In the genomic region with DNA sequence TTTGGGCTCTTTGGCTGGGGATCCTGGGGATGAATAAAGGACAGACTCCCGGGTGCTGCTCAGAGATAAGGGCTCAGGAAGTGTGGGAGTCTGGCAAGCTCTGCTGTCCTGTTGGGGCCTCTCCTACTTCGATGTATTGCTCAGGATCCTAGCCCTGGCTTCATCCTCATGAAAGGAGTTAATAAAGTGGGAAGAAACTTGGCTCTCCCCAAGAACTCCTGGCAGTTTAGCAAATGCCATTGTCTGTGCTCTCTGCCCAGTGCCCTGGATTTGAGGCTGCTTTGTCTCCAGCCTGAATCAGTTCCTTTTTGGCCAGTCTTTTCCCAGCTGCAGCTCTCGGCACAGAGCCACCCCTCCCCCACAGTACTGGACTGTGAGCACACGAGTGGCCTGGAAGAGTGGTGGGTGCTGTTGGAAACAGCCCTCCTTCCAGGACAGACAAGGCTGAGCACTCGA, we compare ENCODE assay signal across 7 mouse cellular contexts. TPM values are rescaled to one million over a fixed set of nuclear protein-coding genes. Genes with fewer than 3 reads are reported as not detected.
A peak's percentile ranks its signal among the peaks of the same experiment; 100 is the strongest.
DNase-seq lines count a peak whose midpoint lies in the region; ATAC-seq and TF ChIP-seq lines count a peak whose summit lies in the region.

No protein-coding gene starts in this region.

- peaks cover 78% of the 10 kb centered on the region for H3K36me3 ChIP-seq in forebrain, embryonic 14.5 days (ENCODE audit: control insufficient read depth, insufficient read depth, low read length)
- H3K36me3 ChIP-seq in heart, postnatal 0 days (replicated peaks; ENCODE audit: control insufficient read depth, insufficient read depth, low read length), result no peaks in the 10 kb centered on the region
- no peaks in the 10 kb centered on the region for H3K36me3 ChIP-seq in liver, embryonic 12.5 days
- peaks cover 84% of the 10 kb centered on the region for H3K36me3 ChIP-seq in neural tube, embryonic 13.5 days

- peak overlapping the region; percentile 95 for H3K27ac ChIP-seq in forebrain, embryonic 14.5 days (ENCODE audit: low read depth, low read length)
- H3K27ac ChIP-seq in heart, postnatal 0 days (ENCODE audit: low read depth), result peak overlapping the region; percentile 89
- H3K27ac ChIP-seq in liver, embryonic 12.5 days, result peak overlapping the region; percentile 63
- peak overlapping the region; percentile 92 for H3K27ac ChIP-seq in neural tube, embryonic 13.5 days (replicated peaks)

- H3K9ac ChIP-seq in forebrain, embryonic 14.5 days (ENCODE audit: low read length), result peak overlapping the region; percentile 59
- peak overlapping the region; percentile 34; the same call in 1 of the 2 replicates for H3K9ac ChIP-seq in heart, postnatal 0 days (replicated peaks; ENCODE audit: low read depth, low read length)
- no peak overlapping the region for H3K9ac ChIP-seq in liver, embryonic 12.5 days
- peak overlapping the region; percentile 56 for H3K9ac ChIP-seq in neural tube, embryonic 13.5 days

- no peaks in the 10 kb centered on the region for H3K27me3 ChIP-seq in forebrain, embryonic 14.5 days (replicated peaks; ENCODE audit: control insufficient read depth, insufficient read depth, low read length)
- H3K27me3 ChIP-seq in heart, postnatal 0 days (ENCODE audit: control insufficient read depth, insufficient read depth, low read length), result no peaks in the 10 kb centered on the region
- 0 out of 2 replicates have a peak, but pooled peaks cover 2% of the 10 kb centered on the region for H3K27me3 ChIP-seq in liver, embryonic 12.5 days (replicated peaks)
- H3K27me3 ChIP-seq in neural tube, embryonic 13.5 days, result no peaks in the 10 kb centered on the region

- TF ChIP-seq CTCF in heart, postnatal 0 days (IDR thresholded peaks at IDR 0.05; ENCODE audit: low read depth), result no peak

- WGBS in forebrain, embryonic 14.5 days, result 2% methylated on average over 5 of the region's 5 CpGs
- WGBS in heart, postnatal 0 days, result 5% methylated on average over 5 of the region's 5 CpGs
- WGBS in liver, embryonic 12.5 days (ENCODE audit: insufficient replicate concordance), result 6% methylated on average over 5 of the region's 5 CpGs
- WGBS in neural tube, embryonic 13.5 days, result 9% methylated on average over 5 of the region's 5 CpGs

- peaks cover 34% of the 10 kb centered on the region for H3K4me1 ChIP-seq in forebrain, embryonic 14.5 days (ENCODE audit: control insufficient read depth, insufficient read depth, low read length)
- H3K4me1 ChIP-seq in heart, postnatal 0 days (ENCODE audit: control insufficient read depth, insufficient read depth), result peaks cover 13% of the 10 kb centered on the region
- H3K4me1 ChIP-seq in liver, embryonic 12.5 days, result peaks cover 16% of the 10 kb centered on the region
- H3K4me1 ChIP-seq in neural tube, embryonic 13.5 days (replicated peaks), result peaks cover 79% of the 10 kb centered on the region

- peak overlapping the region; percentile 32 for H3K4me2 ChIP-seq in forebrain, embryonic 14.5 days (ENCODE audit: low read length)
- H3K4me2 ChIP-seq in heart, postnatal 0 days (ENCODE audit: low read depth, low read length), result peak overlapping the region; percentile 44
- H3K4me2 ChIP-seq in liver, embryonic 12.5 days, result peak overlapping the region; percentile 36
- peak overlapping the region; percentile 40 for H3K4me2 ChIP-seq in neural tube, embryonic 13.5 days

- peak; percentile 86 for ATAC-seq in forebrain, embryonic 14.5 days
- ATAC-seq in heart, postnatal 0 days (ENCODE audit: insufficient read depth, low read depth), result peak; percentile 76
- ATAC-seq in liver, embryonic 12.5 days, result peak; percentile 57
- ATAC-seq in neural tube, embryonic 13.5 days (ENCODE audit: low read depth), result peak; percentile 86

- peak; percentile 86 for TF ChIP-seq EP300 in heart, postnatal 0 days (IDR thresholded peaks at IDR 0.05; ENCODE audit: low read depth)

- peak overlapping the region; percentile 4; the same call in 1 of the 2 replicates for H3K4me3 ChIP-seq in forebrain, embryonic 14.5 days (ENCODE audit: low read depth, low read length)
- H3K4me3 ChIP-seq in heart, postnatal 0 days (ENCODE audit: low read depth, low read length), result peak overlapping the region; percentile 2; the same call in 1 of the 2 replicates
- H3K4me3 ChIP-seq in liver, embryonic 12.5 days, result no peak overlapping the region
- H3K4me3 ChIP-seq in neural tube, embryonic 13.5 days, result no peak overlapping the region

- H3K9me3 ChIP-seq in forebrain, embryonic 14.5 days (replicated peaks; ENCODE audit: control insufficient read depth, low read length), result no peaks in the 10 kb centered on the region
- H3K9me3 ChIP-seq in heart, postnatal 0 days (replicated peaks; ENCODE audit: control insufficient read depth, low read length), result no peaks in the 10 kb centered on the region
- no peaks in the 10 kb centered on the region for H3K9me3 ChIP-seq in liver, embryonic 12.5 days (replicated peaks)
- no peaks in the 10 kb centered on the region for H3K9me3 ChIP-seq in neural tube, embryonic 13.5 days

- peak; percentile 59 for DNase-seq in cerebellum, adult 8-10 months
- DNase-seq in forebrain, embryonic 14.5 days (ENCODE audit: low spot score), result peak; percentile 94
- DNase-seq in heart, postnatal 0 days (ENCODE audit: low spot score), result peak; percentile 74
- DNase-seq in kidney, postnatal 4 days, result peak; percentile 81 to 88
- peak; percentile 47 for DNase-seq in yolk sac, embryonic 10.5 days (ENCODE audit: low spot score)

RNA-seq across cellular contexts. Expression of gene Syt11, which starts 16.9 kb away (rescaled TPM):
- 188 and 214 TPM in 2 replicates for polyA plus RNA-seq in forebrain, embryonic 14.5 days (2014; fragmentation: Nextera tagmentation; extraction: Ambion mirVana)
- 3.5 and 13.4 TPM in 2 replicates for total RNA-seq in heart, postnatal 0 days (2014; rRNA removed; ENCODE audit: low replicate concordance)
- 3.2 and 4.7 TPM in 2 replicates for polyA plus RNA-seq in heart, postnatal 0 days (2015; fragmentation: Nextera tagmentation; extraction: Ambion mirVana)
- polyA plus RNA-seq in liver, embryonic 12.5 days (2016; fragmentation: Nextera tagmentation; extraction: Ambion mirVana), result 1.4 and 1.5 TPM in 2 replicates
- polyA plus RNA-seq in neural tube, embryonic 13.5 days (2015; fragmentation: Nextera tagmentation; extraction: Ambion mirVana), result 234 and 259 TPM in 2 replicates

RNA-seq across cellular contexts. Expression of gene Rit1, which starts 41.4 kb away (rescaled TPM):
- 57.8 and 59.0 TPM in 2 replicates for polyA plus RNA-seq in forebrain, embryonic 14.5 days (2014; fragmentation: Nextera tagmentation; extraction: Ambion mirVana)
- 65.8 and 82.6 TPM in 2 replicates for total RNA-seq in heart, postnatal 0 days (2014; rRNA removed; ENCODE audit: low replicate concordance)
- polyA plus RNA-seq in heart, postnatal 0 days (2015; fragmentation: Nextera tagmentation; extraction: Ambion mirVana), result 85.4 and 119 TPM in 2 replicates
- polyA plus RNA-seq in liver, embryonic 12.5 days (2016; fragmentation: Nextera tagmentation; extraction: Ambion mirVana), result 36.0 and 36.4 TPM in 2 replicates
- polyA plus RNA-seq in neural tube, embryonic 13.5 days (2015; fragmentation: Nextera tagmentation; extraction: Ambion mirVana), result 60.7 and 65.0 TPM in 2 replicates

Comparison
In these comparisons a context has a peak if more than half of its experiments do, and no peak if none do; other contexts are left out.
1. H3K4me3 ChIP-seq: peak in forebrain, embryonic 14.5 days (single experiment) and heart, postnatal 0 days (single experiment); none in liver, embryonic 12.5 days (single experiment) and neural tube, embryonic 13.5 days (single experiment).
2. RNA of gene Syt11, which starts 16.9 kb away (polyA plus RNA-seq): 234 to 259 TPM in neural tube, embryonic 13.5 days and 188 to 214 TPM in forebrain, embryonic 14.5 days; 3.2 to 4.7 TPM in heart, postnatal 0 days and 1.4 to 1.5 TPM in liver, embryonic 12.5 days; every median in the first group is over 10 times any median in the second.
3. Peak in every context shown above with its lines, with median percentiles within 50 percentile points of each other: DNase-seq, ATAC-seq, H3K27ac ChIP-seq and H3K4me2 ChIP-seq.